Mouse (Mus musculus) small intestine, adult 10 weeks (tissue): Measurements from ENCODE around the gene Gm20449. TPM values are rescaled to one million over a fixed set of nuclear protein-coding genes. Genes with fewer than 3 reads are reported as not detected.

ENCODE experiments used
- polyA plus RNA-seq: library from polyadenylated mRNA; stranded (reverse); fragments of 350-450 nt; fragmentation: Illumina TruSeq; extraction: RNeasy Lipid Tissue Mini Kit (QIAGEN cat#74804); gene quantifications from one replicate; pipeline ENCODE4 v1.2.3, GENCODE M21; 2014; ENCODE audit warnings: low replicate concordance

Gene Gm20449
- polyA plus RNA-seq: 0.19 TPM

DNA sequence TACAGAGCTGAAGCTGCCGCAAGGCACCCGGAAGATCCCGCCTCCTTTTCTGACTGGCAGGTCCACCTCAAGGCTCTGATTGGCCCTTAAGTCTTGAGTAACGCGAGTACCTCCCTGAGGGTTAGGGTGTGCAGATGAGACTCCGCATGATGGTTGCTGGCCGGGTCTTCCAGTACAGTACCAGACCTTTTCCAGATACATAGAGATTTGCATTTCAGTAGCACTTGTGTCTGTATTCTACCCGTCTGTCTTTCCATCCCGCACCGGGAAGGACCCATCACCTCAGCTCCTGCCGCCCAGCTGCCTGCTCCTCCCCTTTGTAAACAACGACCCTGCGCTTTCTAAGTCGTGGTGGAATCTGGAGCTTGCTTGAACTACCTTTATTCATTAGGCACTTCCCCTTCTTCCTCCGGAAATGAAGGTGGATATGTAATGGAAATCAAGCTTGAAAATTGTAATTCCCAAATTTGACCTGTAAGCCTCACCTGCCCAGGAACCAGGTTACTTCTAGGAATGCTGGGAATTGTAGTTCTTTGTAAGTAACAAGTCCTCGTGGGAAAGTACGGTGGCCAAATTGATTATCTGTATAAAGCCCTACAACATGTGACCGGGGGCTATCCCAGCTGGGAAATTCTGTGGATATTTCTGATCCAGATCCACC is at the start of gene Gm20449, which contains the start of gene AW146154:
Gene Gm20449 (minus strand): TSS at position 29 of the 661 bp plus-strand sequence.
Gene AW146154 (minus strand): TSS at position 502 of the 661 bp plus-strand sequence.

GRCm38 (mm10) chr7:41448596-41448995 is 50.6 kb downstream of the Gm20449 start, which contains the start of gene Vmn2r57:
Gene Vmn2r57 (minus strand): TSS chr7:41448696.

DNA sequence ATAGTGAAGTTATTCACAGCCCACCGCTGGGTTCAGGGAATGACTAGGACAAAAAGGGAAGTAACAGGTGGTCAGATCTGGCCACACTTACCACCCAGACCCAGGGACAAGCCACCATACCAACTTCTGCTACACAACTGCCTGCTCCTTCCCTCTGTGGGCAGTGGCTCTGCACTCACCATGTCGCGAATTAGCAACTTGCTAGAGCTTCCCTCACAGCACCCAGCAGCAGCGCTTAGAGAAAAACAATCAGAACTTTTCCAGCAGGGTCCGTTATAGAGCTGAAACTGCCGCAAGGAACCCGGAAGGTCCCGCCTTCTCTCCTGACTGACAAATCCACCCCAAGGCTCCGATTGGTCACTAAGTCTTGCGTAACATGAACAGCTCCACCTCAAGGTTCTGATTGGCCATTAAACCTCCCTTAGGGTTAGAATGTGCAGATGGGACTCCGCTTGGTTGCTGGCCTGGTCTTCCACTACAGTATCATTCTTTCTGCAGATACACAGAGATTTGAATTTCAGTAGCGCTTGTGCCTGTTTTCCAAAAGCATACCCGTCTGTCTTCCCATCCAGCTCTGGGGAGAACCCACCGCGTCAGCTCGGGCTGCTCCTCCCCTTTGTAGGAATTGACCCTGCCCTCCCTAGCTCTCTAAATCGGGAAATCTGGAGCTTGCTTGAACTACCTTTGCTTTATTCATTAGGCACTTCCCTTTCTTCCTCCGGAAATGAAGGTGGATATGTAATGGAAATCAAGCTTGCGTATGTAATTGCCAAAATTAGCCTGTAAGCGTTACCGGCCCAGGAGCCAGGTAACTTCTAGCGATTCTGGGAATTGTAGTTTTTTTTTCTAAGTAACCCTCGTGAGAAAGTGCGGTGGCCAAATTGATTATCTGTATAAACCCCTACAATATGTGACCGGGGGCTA is 105.9 kb downstream of the Gm20449 start, which contains the start of gene AI987944:
Gene AI987944 (minus strand): TSS at position 332 of the 924 bp plus-strand sequence.

Other genes starting within 250 kb of the Gm20449 start
- 52.3 TPM for gene AI987944, start 106.0 kb downstream of the Gm20449 start, polyA plus RNA-seq
- 0.48 TPM for gene Vmn2r57, start 50.7 kb downstream of the Gm20449 start, polyA plus RNA-seq
- 26.5 TPM for gene AW146154, start 473 bp upstream of the Gm20449 start, polyA plus RNA-seq
- not detected for gene Gm6871, start 74.2 kb upstream of the Gm20449 start, polyA plus RNA-seq
- 55.9 TPM for gene 2610021A01Rik, start 99.8 kb upstream of the Gm20449 start, polyA plus RNA-seq
- 39.0 TPM for gene Zfp788, start 133.8 kb upstream of the Gm20449 start, polyA plus RNA-seq